Mouse (Mus musculus): ENCODE results near the gene 4931414P19Rik. TPM values are rescaled to one million over a fixed set of nuclear protein-coding genes. Genes with fewer than 3 reads are reported as not detected.

Gene 4931414P19Rik
- polyA plus RNA-seq, 1 experiment from 2014 or later, result 1.2 TPM

DNA sequence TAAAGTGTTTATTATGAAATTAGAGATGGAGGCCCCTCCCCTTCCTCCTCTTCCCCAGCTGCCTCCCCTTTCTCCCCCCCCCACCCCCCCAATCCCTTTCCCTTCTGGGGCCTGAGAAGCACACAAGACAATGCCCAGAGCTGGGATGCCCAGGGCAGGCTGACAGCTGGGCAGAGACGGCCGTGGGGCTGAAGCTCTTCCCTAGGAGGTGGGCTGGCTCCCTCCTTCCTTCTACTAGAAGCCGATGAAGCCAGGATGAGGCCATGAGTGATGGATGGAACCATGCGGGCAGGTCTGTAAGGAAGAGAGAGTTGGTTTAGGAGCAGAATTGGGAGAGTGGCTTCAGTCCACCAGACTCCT lies 25.4 kb upstream of the 4931414P19Rik start:
- 78% methylated on average over 4 of the region's 4 CpGs for WGBS (ENCODE audit: insufficient replicate concordance)
- H3K4me2 ChIP-seq (ENCODE audit: low read depth, low read length), result no peak overlapping the region
- no peak for DNase-seq
- peaks cover 2% of the 10 kb centered on the region; the same call in 1 of the 2 replicates for H3K36me3 ChIP-seq (replicated peaks; ENCODE audit: insufficient read depth, low read length)
- H3K4me1 ChIP-seq (ENCODE audit: insufficient read depth), result no peaks in the 10 kb centered on the region
- no peak for ATAC-seq
- H3K4me3 ChIP-seq (ENCODE audit: low read depth, low read length), result no peak overlapping the region
- H3K27me3 ChIP-seq (ENCODE audit: insufficient read depth, low read length), result no peaks in the 10 kb centered on the region
- TF ChIP-seq CTCF (IDR thresholded peaks at IDR 0.05; ENCODE audit: low read depth) (no peak), EP300 (IDR thresholded peaks at IDR 0.05; ENCODE audit: low read depth) (no peak)
- H3K9ac ChIP-seq (replicated peaks), result no peak overlapping the region
- H3K27ac ChIP-seq (ENCODE audit: low read depth), result no peak overlapping the region
- no peaks in the 10 kb centered on the region for H3K9me3 ChIP-seq (ENCODE audit: low read length)

DNA sequence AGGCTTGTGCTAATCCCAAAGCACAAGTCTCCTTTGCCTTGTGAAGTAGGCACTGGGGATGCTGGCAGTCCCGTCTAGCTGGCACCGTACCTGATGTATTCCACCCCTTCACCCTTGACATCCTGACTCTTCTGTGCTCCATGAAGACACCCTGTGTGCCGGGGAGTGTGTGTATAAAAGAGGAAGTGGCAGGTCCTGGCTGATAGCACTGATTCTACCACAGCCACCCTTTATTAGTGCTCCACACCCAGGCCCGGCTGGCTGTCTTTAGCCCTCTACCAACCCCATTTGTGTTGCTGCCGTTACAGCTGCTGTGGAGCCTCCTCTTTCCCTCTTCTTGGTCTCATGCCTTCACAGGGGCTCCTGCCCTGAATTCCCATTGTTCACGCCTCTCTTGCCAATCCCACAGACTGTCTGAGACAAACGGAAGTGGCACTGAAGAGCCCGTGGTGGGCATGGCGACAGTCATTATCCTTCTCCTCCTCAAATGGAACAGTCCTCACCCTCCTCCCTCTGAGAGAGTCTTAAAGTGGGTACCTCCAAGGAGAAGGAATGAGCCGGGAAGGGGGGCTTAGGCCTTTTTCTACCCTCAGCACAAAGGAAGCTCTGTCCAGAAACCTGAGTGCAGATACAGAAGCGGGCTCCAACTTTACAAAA lies 24.9 kb upstream of the 4931414P19Rik start:
- H3K9me3 ChIP-seq (ENCODE audit: low read length), result no peaks in the 10 kb centered on the region
- TF ChIP-seq CTCF (IDR thresholded peaks at IDR 0.05; ENCODE audit: low read depth), result no peak
- TF ChIP-seq EP300 (IDR thresholded peaks at IDR 0.05; ENCODE audit: low read depth), result no peak
- H3K36me3 ChIP-seq (replicated peaks; ENCODE audit: insufficient read depth, low read length), result peaks cover 2% of the 10 kb centered on the region; the same call in 1 of the 2 replicates
- H3K4me2 ChIP-seq (ENCODE audit: low read depth, low read length), result no peak overlapping the region
- ATAC-seq, result no peak
- no peak for DNase-seq
- WGBS (ENCODE audit: insufficient replicate concordance), result 58% methylated on average over 11 of the region's 11 CpGs
- H3K4me1 ChIP-seq (ENCODE audit: insufficient read depth), result no peaks in the 10 kb centered on the region
- no peak overlapping the region for H3K4me3 ChIP-seq (ENCODE audit: low read depth, low read length)
- no peak overlapping the region for H3K27ac ChIP-seq (ENCODE audit: low read depth)
- no peaks in the 10 kb centered on the region for H3K27me3 ChIP-seq (ENCODE audit: insufficient read depth, low read length)
- H3K9ac ChIP-seq (replicated peaks), result no peak overlapping the region

DNA sequence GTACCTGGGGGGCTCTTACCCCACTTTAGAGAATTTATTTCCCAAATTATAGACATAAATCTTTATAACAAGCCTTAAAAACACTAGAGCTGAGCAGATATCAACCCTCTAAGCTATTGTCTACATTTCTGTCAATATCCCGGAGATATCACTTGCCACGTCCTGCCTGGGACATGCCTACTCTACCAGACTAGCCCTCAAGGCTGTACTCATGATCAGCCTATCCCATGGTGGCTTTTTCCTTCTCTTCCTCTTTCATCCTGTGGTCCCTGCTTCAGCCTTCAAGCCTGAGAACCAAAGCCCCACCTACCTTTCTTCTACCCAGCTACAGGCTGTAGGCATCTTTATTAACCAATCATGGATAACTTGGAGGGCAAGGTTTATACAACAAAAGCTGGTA lies 24.0 kb upstream of the 4931414P19Rik start:
- DNase-seq (no peak), ATAC-seq (no peak)
- H3K9me3 ChIP-seq (ENCODE audit: low read length), result no peaks in the 10 kb centered on the region
- TF ChIP-seq EP300 (IDR thresholded peaks at IDR 0.05; ENCODE audit: low read depth), result no peak
- no peaks in the 10 kb centered on the region for H3K4me1 ChIP-seq (ENCODE audit: insufficient read depth)
- no peak overlapping the region for H3K9ac ChIP-seq (replicated peaks)
- 72% methylated on average over 2 of the region's 2 CpGs for whole genome bisulfite sequencing (ENCODE audit: insufficient replicate concordance)
- no peaks in the 10 kb centered on the region for H3K27me3 ChIP-seq (ENCODE audit: insufficient read depth, low read length)
- H3K27ac ChIP-seq (ENCODE audit: low read depth), result no peak overlapping the region
- H3K4me3 ChIP-seq (ENCODE audit: low read depth, low read length), result no peak overlapping the region
- no peak overlapping the region for H3K4me2 ChIP-seq (ENCODE audit: low read depth, low read length)
- H3K36me3 ChIP-seq (replicated peaks; ENCODE audit: insufficient read depth, low read length), result peaks cover 2% of the 10 kb centered on the region; the same call in 1 of the 2 replicates

DNA sequence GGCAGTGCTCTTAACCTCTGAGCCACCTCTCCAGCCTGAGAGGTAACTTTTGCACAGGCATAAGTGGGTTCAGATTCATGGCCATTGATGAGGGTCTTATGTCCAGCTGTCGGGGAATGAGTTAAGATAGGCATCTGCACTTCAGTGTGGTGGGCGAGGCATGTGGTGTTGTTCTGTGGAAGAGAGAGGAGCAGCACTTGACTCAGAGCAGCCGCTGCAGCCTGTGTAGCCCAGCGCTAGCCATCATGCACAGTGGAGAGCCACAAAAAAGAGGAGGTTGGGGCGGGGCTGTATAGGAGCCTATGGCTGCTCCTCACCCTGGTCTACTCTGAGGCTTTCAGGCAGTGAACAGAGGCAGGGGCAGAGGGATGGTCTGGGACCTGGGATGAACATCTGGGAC lies 22.3 kb upstream of the 4931414P19Rik start:
- DNase-seq, result no peak
- no peak overlapping the region for H3K9ac ChIP-seq (replicated peaks)
- 0 out of 2 replicates have a peak, but pooled peaks cover 2% of the 10 kb centered on the region for H3K36me3 ChIP-seq (replicated peaks; ENCODE audit: insufficient read depth, low read length)
- no peaks in the 10 kb centered on the region for H3K4me1 ChIP-seq (ENCODE audit: insufficient read depth)
- H3K4me3 ChIP-seq (ENCODE audit: low read depth, low read length), result no peak overlapping the region
- H3K9me3 ChIP-seq (ENCODE audit: low read length), result no peaks in the 10 kb centered on the region
- H3K27ac ChIP-seq (ENCODE audit: low read depth), result no peak overlapping the region
- no peak for TF ChIP-seq EP300 (IDR thresholded peaks at IDR 0.05; ENCODE audit: low read depth)
- no peak for TF ChIP-seq CTCF (IDR thresholded peaks at IDR 0.05; ENCODE audit: low read depth)
- H3K4me2 ChIP-seq (ENCODE audit: low read depth, low read length), result no peak overlapping the region
- WGBS (ENCODE audit: insufficient replicate concordance), result 63% methylated on average over 5 of the region's 5 CpGs
- H3K27me3 ChIP-seq (ENCODE audit: insufficient read depth, low read length), result no peaks in the 10 kb centered on the region
- ATAC-seq, result no peak

DNA sequence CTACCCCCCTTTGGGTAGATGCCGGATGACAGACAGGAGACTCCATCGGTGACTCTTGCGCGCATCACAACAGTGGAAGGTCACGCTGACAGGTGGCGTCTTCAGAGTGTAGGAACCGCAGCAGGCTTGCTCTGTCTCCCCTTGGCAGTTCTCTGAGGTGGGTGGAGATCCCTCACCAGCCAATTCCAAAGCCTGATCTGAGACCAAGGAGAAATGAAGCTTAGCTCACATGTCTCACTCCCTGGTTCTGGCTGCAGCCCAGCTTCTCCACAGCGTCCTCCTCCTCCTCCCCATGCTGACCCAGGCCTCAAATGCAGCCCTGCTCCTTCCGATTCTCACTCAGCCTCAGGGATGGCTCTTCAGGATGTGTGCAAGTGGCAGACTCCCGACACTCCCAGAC lies 19.2 kb upstream of the 4931414P19Rik start:
- Histone ChIP-seq H3K27me3 (ENCODE audit: insufficient read depth, low read length) (no peaks in the 10 kb centered on the region), H3K9ac (replicated peaks) (no peak overlapping the region), H3K4me3 (ENCODE audit: low read depth, low read length) (no peak overlapping the region), H3K4me2 (ENCODE audit: low read depth, low read length) (no peak overlapping the region), H3K9me3 (ENCODE audit: low read length) (no peaks in the 10 kb centered on the region), H3K36me3 (replicated peaks; ENCODE audit: insufficient read depth, low read length) (no peaks in the 10 kb centered on the region), H3K4me1 (ENCODE audit: insufficient read depth) (no peaks in the 10 kb centered on the region), H3K27ac (ENCODE audit: low read depth) (no peak overlapping the region)
- ATAC-seq (no peak), DNase-seq (no peak)
- TF ChIP-seq EP300 (IDR thresholded peaks at IDR 0.05; ENCODE audit: low read depth), result no peak
- no peak for TF ChIP-seq CTCF (IDR thresholded peaks at IDR 0.05; ENCODE audit: low read depth)
- WGBS (ENCODE audit: insufficient replicate concordance), result 74% methylated on average over 10 of the region's 10 CpGs

DNA sequence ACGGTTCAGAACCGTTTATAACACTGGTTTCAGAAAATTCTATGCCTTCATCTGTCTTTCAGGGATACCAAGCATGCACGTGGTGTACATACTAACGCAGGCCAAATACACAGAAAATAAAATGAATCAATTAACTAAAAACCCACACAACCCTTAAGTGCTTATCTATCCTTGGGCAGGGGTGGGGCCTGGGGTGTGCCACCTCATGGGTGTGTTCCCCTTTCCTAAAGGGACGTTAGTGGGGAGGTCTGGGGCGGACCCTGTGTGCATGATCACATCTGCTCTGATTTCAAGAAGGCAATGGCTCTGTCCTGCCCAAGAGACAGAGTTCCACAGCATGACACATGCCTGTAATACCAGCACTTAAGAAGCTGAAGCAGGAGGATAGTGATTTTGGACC lies 17.5 kb upstream of the 4931414P19Rik start:
- Histone ChIP-seq H3K27me3 (ENCODE audit: insufficient read depth, low read length) (no peaks in the 10 kb centered on the region), H3K27ac (ENCODE audit: low read depth) (no peak overlapping the region), H3K4me1 (ENCODE audit: insufficient read depth) (no peaks in the 10 kb centered on the region), H3K9ac (replicated peaks) (no peak overlapping the region), H3K4me2 (ENCODE audit: low read depth, low read length) (no peak overlapping the region), H3K9me3 (ENCODE audit: low read length) (no peaks in the 10 kb centered on the region), H3K36me3 (replicated peaks; ENCODE audit: insufficient read depth, low read length) (no peaks in the 10 kb centered on the region), H3K4me3 (ENCODE audit: low read depth, low read length) (no peak overlapping the region)
- no peak for DNase-seq
- TF ChIP-seq EP300 (IDR thresholded peaks at IDR 0.05; ENCODE audit: low read depth), result no peak
- TF ChIP-seq CTCF (IDR thresholded peaks at IDR 0.05; ENCODE audit: low read depth), result no peak
- ATAC-seq, result no peak
- 62% methylated on average over 6 of the region's 6 CpGs for WGBS (ENCODE audit: insufficient replicate concordance)
